Mouse (Mus musculus) liver, adult 2 months (tissue): ENCODE data around the gene Trappc2l.

ENCODE experiments used
- CTCF ChIP-seq: fragments of 200-500 bp; IDR thresholded peaks from 2 replicates; pipeline ENCODE4 v1.5.1; 2011; ENCODE audit warnings: low read depth, low read length, control low read depth
- POLR2A ChIP-seq: fragments of 200-500 bp; IDR thresholded peaks from 2 replicates; pipeline ENCODE4 v1.6.1; 2011; ENCODE audit warnings: low read length, control low read depth; ENCODE audit not compliant: insufficient read depth; ENCODE audit errors: extremely low read depth

GRCm38 (mm10) chr8:122571153-122571552, 40.3 kb upstream of the Trappc2l start:
- TF ChIP-seq CTCF (no peak), POLR2A (no peak)
